Mouse (Mus musculus) thymus, adult 18-20 months (tissue): ENCODE measurements at regions not wholly inside any gene's neighbourhood (a gene's known extent, or its start where the extent isn't known, plus 50 kb on each side); places are given as distances from the start of the nearest gene placed in this dataset.

Experiments used
- DNase-seq, 2 experiments: peaks; one replicate each; pipeline ENCODE4 v3.0.0; 2022; ENCODE audit warnings: mixed read lengths in 2 of 2

- DNase-seq, result no peak
These were observed 480.2 kb downstream of the Rnf144b start for GRCm38 (mm10) chr13:47602646-47603045.

GRCm38 (mm10) chr13:47611439-47611838 lies 489.0 kb downstream of the Rnf144b start:
- DNase-seq, result no peak

DNA sequence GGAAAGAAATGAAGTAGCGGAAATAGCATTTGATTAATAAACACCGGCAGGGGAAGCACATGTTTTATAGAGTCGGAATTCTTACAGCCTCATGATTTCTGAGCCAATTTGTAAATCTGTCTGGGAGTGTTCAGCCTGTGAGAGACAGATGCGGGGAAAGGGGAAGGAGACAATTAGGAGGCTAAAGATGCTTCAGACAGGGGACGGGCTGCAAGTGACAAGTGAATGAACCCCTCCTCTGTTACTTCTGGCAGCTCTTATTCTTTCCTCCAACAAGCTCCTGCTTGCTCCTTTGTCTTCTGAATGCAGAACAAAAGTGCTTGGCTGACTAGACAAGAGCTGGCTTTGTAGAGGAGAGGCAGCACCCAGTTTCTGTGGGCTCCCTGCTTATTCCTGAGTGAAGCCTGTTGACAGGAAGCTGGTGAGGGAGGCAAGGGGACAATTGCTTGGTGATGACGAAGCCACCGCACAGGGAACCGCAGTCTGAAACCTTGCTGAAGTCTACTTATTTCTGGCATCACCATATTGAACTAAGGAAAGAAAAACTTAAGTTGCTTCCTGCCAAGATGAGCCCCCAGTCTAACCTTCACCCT lies 514.2 kb downstream of the Rnf144b start:
- no peak for DNase-seq

DNA sequence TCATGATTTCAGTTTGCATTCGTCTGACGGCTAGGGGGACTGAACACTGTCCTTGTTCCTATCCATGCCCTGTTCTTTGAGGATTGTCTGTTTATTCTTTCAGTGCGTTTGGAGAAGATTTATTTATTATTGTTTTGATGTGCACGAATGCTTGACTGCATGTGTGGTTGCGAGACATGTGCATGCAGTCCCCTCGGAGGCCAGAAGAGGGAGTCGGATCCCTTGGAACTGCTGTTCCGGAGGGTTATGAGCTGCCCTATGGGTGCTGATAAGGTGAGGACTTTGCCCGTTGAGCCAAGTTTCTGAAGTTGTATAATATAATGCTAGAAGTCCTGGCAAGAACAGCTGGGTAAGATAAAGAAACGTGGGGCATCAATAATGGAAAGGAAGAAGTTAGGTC lies 519.9 kb downstream of the Rnf144b start:
- DNase-seq, result no peak

DNA sequence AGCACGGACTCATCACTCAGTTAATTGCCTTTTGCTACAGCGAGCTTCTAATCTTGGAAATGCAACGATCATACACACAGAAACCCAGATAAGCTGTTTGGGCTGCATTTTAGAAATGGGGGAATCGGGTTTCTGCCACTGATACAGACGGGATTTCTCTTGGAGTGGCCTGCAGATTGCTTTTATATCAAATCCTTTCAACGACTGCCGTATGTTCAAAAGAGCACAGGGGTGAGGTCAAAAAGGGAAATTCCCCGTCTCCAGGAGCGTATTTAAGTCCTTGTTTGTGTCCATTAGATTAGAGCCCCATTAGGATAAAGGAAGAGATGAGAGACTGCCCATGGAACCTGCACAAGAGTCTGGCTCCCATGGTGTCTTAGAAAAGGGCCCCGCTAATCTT lies 522.6 kb downstream of the Rnf144b start:
- no peak for DNase-seq

DNA sequence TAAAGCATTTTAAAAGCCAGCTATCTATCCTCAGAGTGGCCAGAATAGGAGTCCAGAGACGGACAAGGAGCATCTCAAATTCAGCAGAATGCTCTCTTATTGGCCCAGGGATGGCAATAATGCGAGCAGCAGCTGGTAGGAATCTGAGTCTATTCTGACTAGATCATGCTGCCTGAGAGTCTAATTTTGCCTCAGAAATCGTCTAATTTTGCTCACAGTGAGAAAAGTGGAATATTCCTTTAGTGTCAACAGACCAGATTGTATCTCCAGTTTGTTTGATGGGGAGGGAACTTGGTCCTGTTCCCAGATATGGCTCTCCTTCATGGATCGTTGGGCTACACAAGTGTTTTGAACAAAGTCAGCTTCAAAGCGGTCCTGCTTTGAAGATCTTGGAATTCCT lies 525.2 kb downstream of the Rnf144b start:
- no peak for DNase-seq

DNA sequence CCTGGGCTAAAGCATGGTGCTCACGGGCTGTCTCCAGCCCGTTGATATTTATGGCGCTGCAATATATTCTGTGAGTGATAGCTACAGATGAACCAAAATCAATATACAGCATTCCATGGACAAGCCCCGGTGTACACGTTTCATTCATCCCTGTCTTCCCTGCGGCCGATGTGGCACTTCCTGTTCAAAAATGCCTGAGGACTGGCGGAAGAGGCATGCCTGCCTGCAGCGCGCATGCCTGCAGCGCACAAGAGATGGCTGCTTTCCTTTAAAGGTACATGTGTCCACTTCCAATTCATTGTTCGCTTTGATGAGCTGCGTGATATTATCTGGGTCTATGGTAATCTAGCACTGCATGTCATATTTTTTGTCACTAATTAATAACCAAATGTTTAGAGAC lies 527.6 kb downstream of the Rnf144b start:
- no peak for DNase-seq

- DNase-seq, result no peak
These were observed 544.0 kb downstream of the Rnf144b start for GRCm38 (mm10) chr13:47666470-47666869.

GRCm38 (mm10) chr13:47666956-47667701 lies 544.7 kb downstream of the Rnf144b start:
- DNase-seq, result peak; percentile 5 to 8

- no peak for DNase-seq
These were observed 565.7 kb downstream of the Rnf144b start for GRCm38 (mm10) chr13:47688131-47688530.

DNA sequence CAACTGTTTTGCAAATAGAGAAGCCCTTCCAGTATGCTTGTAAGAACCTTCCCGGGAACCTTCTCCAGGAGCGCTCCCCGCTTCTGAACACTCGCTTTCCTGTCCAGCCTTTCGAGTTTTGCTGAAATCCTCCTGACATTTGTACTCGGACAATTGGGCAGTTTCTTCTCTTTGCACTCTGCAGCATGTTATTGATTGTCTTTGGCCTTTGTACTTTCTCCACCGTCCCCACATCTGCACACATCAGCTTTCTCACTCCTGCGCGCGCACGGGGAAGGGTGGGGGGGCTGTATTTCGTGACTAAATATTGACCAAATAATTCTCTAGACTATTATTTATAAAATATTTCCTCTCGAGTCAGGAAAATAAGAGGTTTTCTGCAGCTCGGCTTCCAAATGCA lies 567.2 kb upstream of the Id4 start:
- no peak for DNase-seq

- DNase-seq, result no peak
These were observed 565.2 kb upstream of the Id4 start for GRCm38 (mm10) chr13:47695877-47696276.

DNA sequence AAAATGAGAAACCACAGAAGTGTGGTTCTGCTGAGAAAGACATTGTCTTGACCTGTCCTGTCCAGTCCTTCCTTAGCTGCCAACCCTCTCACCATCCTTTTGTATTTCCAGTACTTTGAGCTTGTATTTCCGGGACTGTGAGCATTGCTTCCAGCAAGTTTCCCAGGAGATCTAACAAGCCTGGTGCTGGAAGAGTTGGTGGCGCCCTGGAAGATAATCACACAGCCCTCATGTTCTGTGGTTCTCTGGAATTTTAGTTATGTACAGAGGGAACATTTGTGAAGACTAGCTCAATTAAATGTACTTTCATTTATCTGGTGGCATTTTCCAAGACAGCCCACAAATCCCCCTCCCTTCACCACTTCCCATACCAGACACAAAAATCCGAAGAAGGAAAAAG lies 560.5 kb upstream of the Id4 start:
- DNase-seq, result no peak

DNA sequence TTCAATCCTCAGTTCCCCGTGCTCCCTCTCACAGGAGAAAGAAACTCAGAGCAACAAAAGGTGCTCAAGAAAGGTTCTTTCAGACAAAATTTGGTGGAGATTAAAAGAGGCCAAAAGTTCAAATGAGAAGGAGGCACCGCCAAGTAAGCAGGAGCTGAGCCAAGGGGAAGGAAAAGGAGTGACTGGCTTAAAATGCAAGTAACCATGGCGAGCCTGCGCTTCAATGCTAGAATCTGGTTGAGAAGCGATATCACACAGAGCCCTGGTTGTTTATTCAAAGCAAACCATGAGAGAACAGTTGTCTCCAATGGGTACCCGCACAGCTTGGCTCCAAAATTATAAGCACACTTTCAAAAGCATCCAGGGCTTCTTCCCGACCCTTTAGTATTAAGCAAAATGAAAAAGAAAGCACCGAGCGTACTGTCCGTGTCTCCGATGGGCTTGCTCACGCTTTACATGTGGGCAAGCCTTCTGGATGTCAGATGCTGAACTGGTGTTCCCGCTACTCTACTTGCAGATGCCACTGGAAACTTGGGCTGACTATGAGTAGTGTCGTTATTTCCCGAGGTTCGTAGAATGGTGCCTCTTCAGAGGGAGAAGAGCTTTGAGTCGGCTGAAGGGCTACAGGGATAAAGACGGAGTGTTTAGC lies 552.9 kb upstream of the Id4 start:
- no peak for DNase-seq

GRCm38 (mm10) chr13:47709323-47709722 lies 551.7 kb upstream of the Id4 start:
- DNase-seq, result no peak

DNA sequence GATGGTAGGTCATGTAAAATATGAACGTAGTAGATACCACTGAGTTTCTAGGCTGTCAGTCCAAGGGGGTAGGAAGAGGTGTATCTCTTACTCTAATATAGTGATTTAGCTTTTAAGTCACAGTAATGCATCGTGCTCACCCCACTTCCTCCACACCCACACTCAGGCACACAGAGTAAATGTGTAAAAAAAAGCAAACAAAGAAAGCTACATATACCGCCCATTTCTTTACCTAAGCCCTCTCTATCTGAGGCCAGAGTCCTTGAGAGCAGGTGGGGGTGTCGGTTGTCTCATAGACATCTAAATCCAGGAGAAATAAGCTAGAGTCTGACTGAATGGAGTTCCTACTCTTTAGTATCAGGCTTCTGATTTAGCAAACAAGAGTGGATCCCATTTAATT lies 548.5 kb upstream of the Id4 start:
- no peak for DNase-seq

DNA sequence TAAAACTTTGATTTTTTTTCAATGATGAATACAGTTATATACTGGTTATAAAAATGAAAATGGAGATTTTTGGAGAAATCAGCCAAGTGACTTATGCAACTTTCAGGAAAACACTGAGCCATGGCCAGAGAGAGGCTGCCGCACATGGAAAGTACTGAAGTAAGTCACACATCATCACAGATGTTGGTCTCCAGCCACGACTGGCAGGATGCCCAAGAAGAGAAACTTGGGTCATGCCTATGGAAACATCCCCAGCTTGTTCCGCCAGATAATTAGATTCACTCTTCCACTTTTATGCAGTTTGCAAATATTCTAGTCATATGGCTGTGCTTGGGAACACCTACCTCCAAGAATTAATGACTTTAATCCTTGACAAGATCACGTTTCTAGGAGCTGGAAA lies 544.8 kb upstream of the Id4 start:
- no peak for DNase-seq

DNA sequence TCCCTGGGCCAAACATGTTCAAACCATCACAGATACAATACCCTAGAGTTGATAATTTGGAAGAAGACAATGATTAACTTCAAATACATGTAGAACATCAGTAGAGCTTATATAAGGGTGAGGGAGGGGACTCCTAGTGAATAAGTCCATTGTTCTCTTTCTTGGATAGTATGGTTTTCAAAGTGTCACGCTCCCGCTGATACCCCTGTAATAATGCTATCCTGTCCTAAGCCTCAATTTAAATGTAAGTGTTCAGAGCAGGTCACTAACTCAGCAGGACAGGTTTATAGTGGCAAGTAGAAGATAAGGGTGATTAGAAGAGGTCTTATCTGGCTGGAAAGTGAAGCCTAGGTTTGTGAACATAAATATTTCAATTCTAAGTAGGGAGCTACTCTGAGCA lies 540.4 kb upstream of the Id4 start:
- DNase-seq, result no peak

GRCm38 (mm10) chr13:47734415-47734814 lies 526.6 kb upstream of the Id4 start:
- DNase-seq, result no peak

- no peak for DNase-seq
These were observed 525.5 kb upstream of the Id4 start for GRCm38 (mm10) chr13:47735426-47736063.

DNA sequence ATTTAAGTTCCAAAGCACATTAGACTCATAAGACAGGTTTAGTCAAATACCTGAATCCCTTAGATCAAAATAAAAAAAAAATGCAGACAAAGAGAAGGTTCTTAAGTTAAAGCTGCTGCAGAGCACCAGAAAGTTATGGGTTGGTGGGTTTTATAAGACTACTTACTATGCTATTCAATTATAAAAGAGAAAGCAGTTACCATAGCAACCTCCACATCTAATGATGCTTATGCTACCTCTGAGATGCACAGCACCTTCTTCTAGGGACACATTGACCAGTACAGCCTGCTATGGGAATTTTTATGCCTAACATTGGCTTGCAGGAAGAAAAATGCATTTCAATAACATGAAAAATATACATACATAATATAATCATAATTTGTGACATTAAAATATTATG lies 512.1 kb upstream of the Id4 start:
- DNase-seq, result no peak

DNA sequence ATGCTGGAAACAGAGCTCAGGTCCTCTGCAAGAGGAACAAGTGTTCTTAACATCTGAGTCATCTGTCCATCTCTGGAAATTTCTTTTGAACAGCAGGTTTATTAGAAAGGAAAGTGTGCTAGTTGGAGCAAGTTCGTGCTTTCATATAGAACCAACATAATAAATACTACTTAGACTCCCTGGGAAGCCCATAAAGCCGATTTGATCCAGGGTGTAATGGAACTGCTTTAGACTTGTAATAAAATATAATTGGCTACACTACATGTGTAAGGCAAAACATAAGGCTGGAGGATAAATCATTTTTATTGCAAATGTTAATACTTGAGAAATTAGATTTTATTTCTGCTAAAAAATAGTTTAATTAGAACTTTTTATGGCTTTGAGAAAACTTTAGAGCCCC lies 510.0 kb upstream of the Id4 start:
- DNase-seq, result no peak

GRCm38 (mm10) chr13:47764802-47765597 lies 496.0 kb upstream of the Id4 start:
- DNase-seq, result no peak
